Mouse (Mus musculus) myocyte (in vitro differentiated cells): ENCODE measurements at regions not wholly inside any gene's neighbourhood (a gene's known extent, or its start where the extent isn't known, plus 50 kb on each side); places are given as distances from the start of the nearest gene placed in this dataset.

Experiments used
- CEBPB ChIP-seq: IDR thresholded peaks from 2 replicates; pipeline ENCODE4 v1.6.1; 2011; ENCODE audit warnings: mild to moderate bottlenecking, moderate library complexity; ENCODE audit not compliant: poor library complexity, insufficient read depth, severe bottlenecking
- E2F4 ChIP-seq: IDR thresholded peaks from one replicate; pipeline ENCODE4 v1.6.1; 2011; ENCODE audit warnings: mild to moderate bottlenecking, control low read depth, moderate library complexity; ENCODE audit not compliant: insufficient read depth
- MAX ChIP-seq: IDR thresholded peaks from one replicate; pipeline ENCODE4 v1.6.1; 2011; ENCODE audit warnings: low read depth, mild to moderate bottlenecking, control low read depth
- MYOD1 ChIP-seq, 3 experiments: IDR thresholded peaks; one replicate each; pipeline ENCODE4 v1.6.1; 2011; ENCODE audit warnings: control low read depth in 2 of 3, low read depth in 2 of 3, mild to moderate bottlenecking in 2 of 3, moderate library complexity in 1 of 3; ENCODE audit not compliant: insufficient read length in 2 of 3, control insufficient read depth in 1 of 3
- MYOG ChIP-seq, 3 experiments: IDR thresholded peaks; one replicate each; pipeline ENCODE4 v1.6.1; 2011; ENCODE audit warnings: control low read depth in 2 of 3, low read depth in 2 of 3, mild to moderate bottlenecking in 2 of 3; ENCODE audit not compliant: insufficient read length in 2 of 3, control insufficient read depth in 1 of 3, insufficient read depth in 1 of 3
- POLR2A ChIP-seq: IDR thresholded peaks from one replicate; pipeline ENCODE4 v1.6.1; 2011; ENCODE audit warnings: low read depth, mild to moderate bottlenecking, control low read depth, moderate library complexity; ENCODE audit not compliant: insufficient read length
- POLR2AphosphoS2 ChIP-seq: IDR thresholded peaks from one replicate; pipeline ENCODE4 v1.6.1; 2011; ENCODE audit warnings: low read depth, control low read depth; ENCODE audit not compliant: insufficient read length
- REST ChIP-seq: IDR thresholded peaks from one replicate; pipeline ENCODE4 v1.6.1; 2011; ENCODE audit warnings: mild to moderate bottlenecking, control low read depth, moderate library complexity; ENCODE audit not compliant: insufficient read depth, insufficient read length
- SRF ChIP-seq: IDR thresholded peaks from one replicate; pipeline ENCODE4 v1.6.1; 2011; ENCODE audit warnings: low read depth; ENCODE audit not compliant: control insufficient read depth, insufficient read length
- TCF12 ChIP-seq: IDR thresholded peaks from one replicate; pipeline ENCODE4 v1.6.1; 2011; ENCODE audit warnings: mild to moderate bottlenecking, control low read depth; ENCODE audit not compliant: poor library complexity, insufficient read depth, severe bottlenecking
- TCF3 ChIP-seq: IDR thresholded peaks from one replicate; pipeline ENCODE4 v1.6.1; 2011; ENCODE audit warnings: low read depth, control low read depth; ENCODE audit not compliant: insufficient read length
- USF1 ChIP-seq: IDR thresholded peaks from one replicate; pipeline ENCODE4 v1.6.1; 2011; ENCODE audit warnings: low read depth, mild to moderate bottlenecking, control low read depth, moderate library complexity

GRCm38 (mm10) chr11:17603726-17604493, 346.5 kb downstream of the C1d start:
- TF ChIP-seq USF1 (no peak), MAX (no peak), POLR2A (no peak), CEBPB (no peak), MYOG (IDR thresholded peaks at IDR 0.05; ENCODE audit: control insufficient read depth in 1 of 3, insufficient read depth in 1 of 3, insufficient read length in 2 of 3, low read depth in 2 of 3) (no peak), E2F4 (no peak), POLR2AphosphoS2 (no peak), MYOD1 (IDR thresholded peaks at IDR 0.05; ENCODE audit: control insufficient read depth in 1 of 3, insufficient read length in 2 of 3, low read depth in 2 of 3) (no peak), TCF12 (no peak), TCF3 (no peak), REST (no peak), SRF (no peak)
